Mouse (Mus musculus) MEL (cell line): ENCODE measurements at regions not wholly inside any gene's neighbourhood (a gene's known extent, or its start where the extent isn't known, plus 50 kb on each side); places are given as distances from the start of the nearest gene placed in this dataset.

ENCODE experiments used
- DNase-seq: peaks from one replicate; pipeline ENCODE4 v3.0.0; 2011; ENCODE audit warnings: low read depth, low spot score
- H3K27ac ChIP-seq: 2 replicates; pipeline ENCODE4 v1.5.1; 2012; ENCODE audit warnings: low read depth, mild to moderate bottlenecking, control low read depth, low read length, moderate library complexity; ENCODE audit not compliant: control insufficient read depth
- H3K27me3 ChIP-seq, 2 experiments: fragments of 150-350 bp in 1 of 2; sonication (generic) in 1 of 2; 2 replicates each; pipeline ENCODE4 v1.6.1; 2012; ENCODE audit warnings: low read length in 2 of 2, mild to moderate bottlenecking in 2 of 2, improper control_type of control experiment in 1 of 2, moderate library complexity in 1 of 2; ENCODE audit not compliant: insufficient read depth in 2 of 2, control insufficient read depth in 1 of 2
- H3K36me3 ChIP-seq, 2 experiments: 2 replicates each; pipeline ENCODE4 v1.6.1; 2012 to 2014; ENCODE audit warnings: low read length in 2 of 2, improper control_type of control experiment in 1 of 2, inconsistent platforms in 1 of 2, mild to moderate bottlenecking in 1 of 2; ENCODE audit not compliant: insufficient read depth in 2 of 2, control insufficient read depth in 1 of 2
- H3K4me1 ChIP-seq, 2 experiments: fragments of 150-350 bp in 1 of 2; sonication (generic) in 1 of 2; 2 replicates each; pipeline ENCODE4 v1.6.1; 2012; ENCODE audit warnings: low read length in 2 of 2, improper control_type of control experiment in 1 of 2, mild to moderate bottlenecking in 1 of 2; ENCODE audit not compliant: insufficient read depth in 2 of 2, control insufficient read depth in 1 of 2
- H3K4me3 ChIP-seq, 2 experiments: fragments of 150-350 bp in 1 of 2; sonication (generic) in 1 of 2; 2 replicates each; pipeline ENCODE4 v1.5.1; 2012; ENCODE audit warnings: low read depth in 2 of 2, low read length in 2 of 2, mild to moderate bottlenecking in 2 of 2, moderate library complexity in 2 of 2, control low read depth in 1 of 2, improper control_type of control experiment in 1 of 2; ENCODE audit not compliant: control insufficient read depth in 1 of 2, insufficient read depth in 1 of 2
- H3K79me2 ChIP-seq: 2 replicates; pipeline ENCODE4 v1.6.1; 2012; ENCODE audit warnings: mild to moderate bottlenecking, low read length, moderate library complexity; ENCODE audit not compliant: control insufficient read depth, poor library complexity, insufficient read depth
- H3K9ac ChIP-seq: 2 replicates; pipeline ENCODE4 v1.6.1; 2012; ENCODE audit warnings: low read depth, mild to moderate bottlenecking, control low read depth, low read length, moderate library complexity; ENCODE audit not compliant: control insufficient read depth, poor library complexity, severe bottlenecking
- H3K9me3 ChIP-seq: fragments of 150-350 bp; sonication (generic); replicated peaks from 2 replicates; pipeline ENCODE4 v1.6.1; 2012; ENCODE audit warnings: mild to moderate bottlenecking, low read length, improper control_type of control experiment, moderate library complexity; ENCODE audit not compliant: insufficient read depth
- BHLHE40 ChIP-seq: IDR thresholded peaks from 2 replicates; pipeline ENCODE4 v1.6.1; 2012; ENCODE audit warnings: low read depth, mild to moderate bottlenecking, inconsistent platforms, low read length, improper control_type of control experiment, borderline replicate concordance
- CHD2 ChIP-seq: IDR thresholded peaks from 2 replicates; pipeline ENCODE4 v1.6.1; 2011; ENCODE audit warnings: low read length, improper control_type of control experiment
- CTCF ChIP-seq, 3 experiments: IDR thresholded peaks in 2 of 3; conservative IDR thresholded peaks in 1 of 3; 2 replicates each; pipeline ENCODE4 v1.5.1; 2011 to 2012; ENCODE audit warnings: low read length in 3 of 3, low read depth in 2 of 3, mild to moderate bottlenecking in 2 of 3, improper control_type of control experiment in 1 of 3, inconsistent platforms in 1 of 3, mixed read lengths in 1 of 3, moderate library complexity in 1 of 3; ENCODE audit not compliant: control insufficient read depth in 1 of 3, insufficient read depth in 1 of 3, poor library complexity in 1 of 3, severe bottlenecking in 1 of 3
- EP300 ChIP-seq, 2 experiments: IDR thresholded peaks; 2 replicates each; pipeline ENCODE4 v1.6.1; 2011; ENCODE audit warnings: improper control_type of control experiment in 2 of 2, low read length in 2 of 2, low read depth in 1 of 2, mild to moderate bottlenecking in 1 of 2
- GABPA ChIP-seq: IDR thresholded peaks from 2 replicates; pipeline ENCODE4 v1.6.1; 2012; ENCODE audit warnings: low read depth, mild to moderate bottlenecking, inconsistent platforms, low read length, improper control_type of control experiment, moderate library complexity
- MAFK ChIP-seq: IDR thresholded peaks from 2 replicates; pipeline ENCODE4 v1.6.1; 2011; ENCODE audit warnings: low read depth, mild to moderate bottlenecking, low read length, improper control_type of control experiment, borderline replicate concordance
- MAX ChIP-seq: IDR thresholded peaks from 2 replicates; pipeline ENCODE4 v1.6.1; 2011; ENCODE audit warnings: low read length, improper control_type of control experiment
- MEF2A ChIP-seq: IDR thresholded peaks from 2 replicates; pipeline ENCODE4 v1.6.1; 2014; ENCODE audit warnings: low read depth, mild to moderate bottlenecking, inconsistent platforms, low read length, improper control_type of control experiment; ENCODE audit not compliant: poor library complexity, insufficient replicate concordance, severe bottlenecking; ENCODE audit errors: extremely low read depth
- MYC ChIP-seq: IDR thresholded peaks from 2 replicates; pipeline ENCODE4 v1.6.1; 2011; ENCODE audit warnings: low read depth, mild to moderate bottlenecking, low read length, improper control_type of control experiment, moderate library complexity
- NELFE ChIP-seq: IDR thresholded peaks from 2 replicates; pipeline ENCODE4 v1.6.1; 2011; ENCODE audit warnings: low read depth, low read length, improper control_type of control experiment
- POLR2AphosphoS2 ChIP-seq: IDR thresholded peaks from 2 replicates; pipeline ENCODE4 v1.6.1; 2011; ENCODE audit warnings: low read length, improper control_type of control experiment
- POLR2AphosphoS5 ChIP-seq: IDR thresholded peaks from 2 replicates; pipeline ENCODE4 v1.6.1; 2012; ENCODE audit warnings: low read depth, borderline replicate concordance, mild to moderate bottlenecking, inconsistent platforms, low read length, moderate library complexity, mixed read lengths
- SIN3A ChIP-seq: IDR thresholded peaks from 2 replicates; pipeline ENCODE4 v1.6.1; 2012; ENCODE audit warnings: low read length, improper control_type of control experiment, inconsistent platforms
- SMC3 ChIP-seq: IDR thresholded peaks from 2 replicates; pipeline ENCODE4 v1.6.1; 2011; ENCODE audit warnings: low read depth, low read length, improper control_type of control experiment
- UBTF ChIP-seq: IDR thresholded peaks from 2 replicates; pipeline ENCODE4 v1.6.1; 2012; ENCODE audit warnings: low read depth, mild to moderate bottlenecking, inconsistent platforms, low read length, improper control_type of control experiment, moderate library complexity, borderline replicate concordance; ENCODE audit not compliant: insufficient read depth
- ZKSCAN1 ChIP-seq: IDR thresholded peaks from 2 replicates; pipeline ENCODE4 v1.6.1; 2012; ENCODE audit warnings: low read depth, mild to moderate bottlenecking, inconsistent platforms, low read length, improper control_type of control experiment, moderate library complexity
- ZMIZ1 ChIP-seq: IDR thresholded peaks from 2 replicates; pipeline ENCODE4 v1.6.1; 2012; ENCODE audit warnings: low read depth, mild to moderate bottlenecking, inconsistent platforms, low read length, improper control_type of control experiment, moderate library complexity

DNA sequence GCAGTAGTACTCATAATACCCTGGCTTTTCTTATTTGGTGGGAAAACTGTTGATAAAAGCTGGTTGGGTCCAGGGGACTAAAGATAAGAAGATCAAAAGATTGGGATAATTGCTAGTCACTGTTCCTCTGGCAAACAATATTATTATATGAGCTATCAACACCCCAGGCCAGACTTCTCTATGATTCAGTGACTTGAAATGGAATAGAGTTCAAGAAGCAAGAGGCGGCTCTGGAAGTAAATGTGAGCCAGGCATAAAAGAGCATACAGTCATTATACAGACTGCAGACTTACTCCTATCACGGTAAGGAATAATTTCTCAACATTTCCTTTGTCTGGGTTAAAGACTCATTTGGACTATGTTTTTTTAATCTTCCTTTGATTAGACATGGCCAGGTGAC is 278.5 kb upstream of the Acvr2a start:
- H3K27me3 ChIP-seq: no peaks in the 10 kb centered on the region
- DNase-seq: no peak
- no peak overlapping the region for H3K9ac ChIP-seq
- H3K4me1 ChIP-seq: no peaks in the 10 kb centered on the region
- H3K36me3 ChIP-seq: no peaks in the 10 kb centered on the region
- H3K4me3 ChIP-seq: no peak overlapping the region
- H3K27ac ChIP-seq: no peak overlapping the region
- H3K9me3 ChIP-seq: no peaks in the 10 kb centered on the region
- TF ChIP-seq SMC3 (no peak), GABPA (no peak), MEF2A (no peak), MAFK (no peak), POLR2AphosphoS2 (no peak), POLR2AphosphoS5 (no peak), ZMIZ1 (no peak), BHLHE40 (no peak)
- no peaks in the 10 kb centered on the region for H3K79me2 ChIP-seq

DNA sequence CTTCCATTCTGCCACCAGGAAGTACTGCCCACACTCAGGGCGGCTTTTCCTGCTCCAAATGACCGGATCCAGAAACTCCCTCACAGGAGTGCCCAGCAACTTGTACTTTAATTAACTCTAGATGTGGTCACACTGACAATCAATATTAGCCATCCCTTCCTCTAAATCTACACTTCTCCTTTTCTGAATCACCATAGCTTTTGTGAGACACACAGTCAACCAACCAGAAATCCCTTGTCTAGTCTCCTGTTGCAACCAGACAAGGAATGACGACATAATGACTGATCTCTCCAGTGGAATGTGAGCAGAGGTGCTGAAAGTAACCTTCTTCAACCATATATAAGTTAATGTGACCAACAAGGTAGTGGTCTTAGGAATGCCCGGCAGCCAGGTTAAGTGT is 277.0 kb upstream of the Acvr2a start:
- Histone ChIP-seq H3K36me3 (no peaks in the 10 kb centered on the region), H3K4me3 (no peak overlapping the region), H3K27me3 (no peaks in the 10 kb centered on the region), H3K79me2 (no peaks in the 10 kb centered on the region), H3K9ac (no peak overlapping the region), H3K9me3 (no peaks in the 10 kb centered on the region), H3K27ac (no peak overlapping the region), H3K4me1 (no peaks in the 10 kb centered on the region)
- TF ChIP-seq MAX (no peak), CHD2 (no peak), POLR2AphosphoS2 (no peak), EP300 (IDR thresholded peaks at IDR 0.05; ENCODE audit: low read depth in 1 of 2, low read length in 2 of 2) (no peak)
- no peak for DNase-seq

DNA sequence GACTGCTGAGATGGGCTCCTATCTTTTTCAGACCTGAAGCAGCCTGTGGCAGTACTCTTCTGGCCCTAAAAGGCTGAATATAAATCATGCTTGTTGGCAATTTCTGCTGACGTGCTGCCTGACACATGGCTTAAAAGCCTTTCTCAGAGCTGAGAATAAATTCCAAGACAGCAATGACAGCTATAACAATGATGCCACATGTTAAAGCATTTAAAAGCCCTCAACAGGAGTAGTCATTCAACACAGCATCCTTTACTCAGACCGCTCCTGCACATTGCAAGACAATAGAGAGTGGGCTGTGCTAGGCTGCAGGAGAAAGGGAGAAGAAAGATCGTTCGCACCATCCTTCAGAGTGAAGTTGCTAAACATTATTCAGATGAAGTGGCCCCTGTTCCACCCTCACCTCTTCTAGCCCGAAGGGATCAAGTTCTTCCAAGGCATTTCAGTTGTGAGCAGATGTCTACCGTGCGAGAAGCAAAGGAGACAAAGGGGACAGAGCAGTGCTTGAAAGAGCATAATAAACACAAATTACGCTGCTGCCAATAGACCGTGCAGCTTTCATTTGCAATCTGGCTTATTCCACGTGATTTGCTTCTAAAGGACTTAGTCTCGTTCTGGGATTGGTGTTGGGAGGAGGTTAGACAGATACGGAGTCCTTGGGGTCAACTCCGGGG is 275.1 kb upstream of the Acvr2a start:
- Histone ChIP-seq H3K4me1 (no peaks in the 10 kb centered on the region), H3K9me3 (no peaks in the 10 kb centered on the region)

More for the DNA sequence above, 275.1 kb upstream of the Acvr2a start:
- Histone ChIP-seq H3K9ac (no peak overlapping the region), H3K79me2 (no peaks in the 10 kb centered on the region), H3K4me3 (no peak overlapping the region), H3K36me3 (no peaks in the 10 kb centered on the region), H3K27ac (no peak overlapping the region), H3K27me3 (no peaks in the 10 kb centered on the region)
- DNase-seq: no peak
- TF ChIP-seq NELFE: no peak
- TF ChIP-seq ZKSCAN1: no peak
- no peak for TF ChIP-seq MAX
- no peak for TF ChIP-seq CTCF (IDR thresholded peaks at IDR 0.05 in 2 of 3, conservative IDR thresholded peaks at IDR 0.05 in 1 of 3; ENCODE audit: control insufficient read depth in 1 of 3, insufficient read depth in 1 of 3, low read depth in 2 of 3, low read length in 3 of 3, poor library complexity in 1 of 3, severe bottlenecking in 1 of 3)
- no peak for TF ChIP-seq ZMIZ1
- TF ChIP-seq BHLHE40: no peak
- TF ChIP-seq SIN3A: no peak
- no peak for TF ChIP-seq UBTF
- TF ChIP-seq MYC: no peak
